12 mouse cellular contexts compared by ENCODE assay signal in the genomic region with DNA sequence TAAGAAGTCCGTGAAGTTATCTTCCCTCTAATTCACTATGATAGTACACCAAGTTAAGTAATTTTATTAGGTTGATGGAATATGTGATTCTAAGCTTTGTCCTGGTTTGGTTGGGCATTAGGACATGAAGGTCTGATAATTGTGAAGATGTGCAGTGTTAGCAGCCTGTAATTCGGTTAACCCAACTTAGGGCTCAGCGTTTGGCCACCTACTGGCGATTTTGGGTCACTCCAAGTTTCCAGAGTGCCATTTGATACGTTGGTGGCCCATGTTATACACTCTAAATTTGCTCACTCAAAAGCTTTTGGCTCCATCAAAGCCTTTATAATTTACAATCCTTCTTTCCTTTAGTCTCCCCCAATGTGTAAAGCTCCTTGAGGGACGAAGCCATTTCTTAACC. TPM values are rescaled to one million over a fixed set of nuclear protein-coding genes. Genes with fewer than 3 reads are reported as not detected.
A peak's percentile ranks its signal among the peaks of the same experiment; 100 is the strongest.
DNase-seq lines count a peak whose midpoint lies in the region; ATAC-seq and TF ChIP-seq lines count a peak whose summit lies in the region.
"Had no signal": no experiment of that assay in that cellular context is flagged by ENCODE, and none has a peak within 500 bp of the region (broad histone marks: within the 10 kb centered on the region; RNA-seq: fewer than 3 reads in every experiment).

No protein-coding gene starts in this region.

- H3K9ac ChIP-seq in ES-E14 (ENCODE audit: insufficient read depth, low read depth, low read length, poor library complexity, severe bottlenecking): no peak overlapping the region
- H3K9ac ChIP-seq: liver, embryonic 15.5 days had no signal

- no peaks in the 10 kb centered on the region for H3K27me3 ChIP-seq in kidney, adult 2 months (replicated peaks; ENCODE audit: control insufficient read depth, insufficient read depth, low read length)

- peak; percentile 13 for DNase-seq in kidney, adult 2 months
- DNase-seq in kidney, adult 8-10 months: no peak
- DNase-seq in ES-E14 (ENCODE audit: low read depth, low spot score): peak; percentile 22
- peak; percentile 55 to 62 for DNase-seq in cerebellum, postnatal 36 days
- DNase-seq in thymus, adult 18-20 months: no peak
- no peak for DNase-seq in left cerebral cortex, postnatal 36 days (ENCODE audit: low spot score in 2 of 2)
- DNase-seq in adipocyte (ENCODE audit: low spot score): no peak
- DNase-seq: adrenal gland, postnatal 10 days; heart, adult 11 months had no signal

- H3K9me3 ChIP-seq in ES-E14 (ENCODE audit: control insufficient read depth, insufficient read depth, low read depth, low read length): no peaks in the 10 kb centered on the region
- H3K9me3 ChIP-seq: liver, embryonic 15.5 days had no signal

- no peaks in the 10 kb centered on the region for H3K36me3 ChIP-seq in kidney, adult 2 months (ENCODE audit: control insufficient read depth, insufficient read depth, low read length)
- no peaks in the 10 kb centered on the region for H3K36me3 ChIP-seq in ES-E14 (ENCODE audit: control insufficient read depth, insufficient read depth, low read length, poor library complexity, severe bottlenecking)
- H3K36me3 ChIP-seq: liver, embryonic 15.5 days had no signal

- no peak overlapping the region for H3K27ac ChIP-seq in kidney, adult 2 months (ENCODE audit: insufficient read depth, low read depth, low read length)
- H3K27ac ChIP-seq in ES-E14 (ENCODE audit: insufficient read depth, low read depth, low read length, poor library complexity, severe bottlenecking): no peak overlapping the region
- H3K27ac ChIP-seq: liver, embryonic 15.5 days had no signal

- in situ Hi-C loops in ES-E14 (cut with MboI; ENCODE audit: low sequenced_read_pairs in 2 of 2, unreplicated experiment in 2 of 2): no loop called here

- 0 out of 2 replicates have a peak, but pooled peaks have one; percentile 52 for ATAC-seq in megakaryocyte-erythroid progenitor cell, adult 5-6 weeks (replicated peaks; ENCODE audit: low FRiP score, low TSS enrichment, poor library complexity, severe bottlenecking)

- TF ChIP-seq CTCF in kidney, adult 2 months (conservative IDR thresholded peaks at IDR 0.05; ENCODE audit: insufficient read depth, insufficient read length, low read depth, low read length): peak; percentile 29; the same call in 1 of the 2 replicates

- H3K4me1 ChIP-seq in kidney, adult 2 months (ENCODE audit: control insufficient read depth, insufficient read depth, low read length): no peaks in the 10 kb centered on the region
- no peaks in the 10 kb centered on the region for H3K4me1 ChIP-seq in ES-E14 (ENCODE audit: control insufficient read depth in 2 of 2, insufficient read depth in 2 of 2, low read length in 2 of 2, poor library complexity in 1 of 2)
- H3K4me1 ChIP-seq: liver, embryonic 15.5 days had no signal

- intact Hi-C loops in left cerebral cortex, postnatal 36 days (cut with DNase I): loop anchor here (5.0 to 10.0 kb wide), 3 partner anchors 113 to 461 kb away; no protein-coding TSS in a partner anchor

- WGBS in kidney, adult 2 months: 57% methylated on average over 6 of the region's 6 CpGs

- no peak overlapping the region for H3K4me3 ChIP-seq in kidney, adult 2 months (ENCODE audit: insufficient read depth, low read depth, low read length)
- H3K4me3 ChIP-seq in ES-E14 (ENCODE audit: insufficient read depth in 1 of 2, low read depth in 1 of 2, low read length in 2 of 2, poor library complexity in 1 of 2, severe bottlenecking in 1 of 2): no peak overlapping the region
- H3K4me3 ChIP-seq: erythroblast, embryonic 14.5 days; liver, embryonic 15.5 days had no signal

- TF ChIP-seq POLR2A in kidney, adult 2 months (IDR thresholded peaks at IDR 0.05; ENCODE audit: low read depth, low read length): no peak

TF ChIP-seq in ES-E14, 5 proteins besides CTCF, POLR2A, EP300 and RAD21:
- no peak for TF ChIP-seq HCFC1 (IDR thresholded peaks at IDR 0.05; ENCODE audit: borderline replicate concordance, insufficient read depth, low read length)
- no peak for TF ChIP-seq MAFK (IDR thresholded peaks at IDR 0.05; ENCODE audit: insufficient read depth, low read depth, low read length)
- no peak for TF ChIP-seq CHD2 (IDR thresholded peaks at IDR 0.05; ENCODE audit: low read depth, low read length)
- TF ChIP-seq ZNF384 (IDR thresholded peaks at IDR 0.05; ENCODE audit: low read depth, low read length): no peak
- no peak for TF ChIP-seq ZC3H11A (IDR thresholded peaks at IDR 0.05; ENCODE audit: borderline replicate concordance, low read depth, low read length)
TF ChIP-seq in ES-E14: peak in this region for 0.

RNA-seq across cellular contexts. Expression of a gene that starts 2.4 kb away (rescaled TPM):
- 1.2 and 1.6 TPM in 2 replicates for polyA plus RNA-seq in kidney, adult 2 months (2012; rRNA removed)
- total RNA-seq in ES-E14 (2012; rRNA removed): 0.09 and 0.26 TPM in 2 replicates
- total RNA-seq in megakaryocyte-erythroid progenitor cell, adult 5-6 weeks (2014; fragmentation: Nextera tagmentation): not detected in 2 replicates
- total RNA-seq in megakaryocyte-erythroid progenitor cell, adult 5-6 weeks (2017): not detected in 2 replicates
- 10 to 100 TPM; 60.9 to 64.2 TPM for total RNA-seq in left cerebral cortex, postnatal 36 days (2021)
- polyA plus RNA-seq: erythroblast, embryonic 14.5 days had no signal

Comparison
In these comparisons a context has a peak if more than half of its experiments do, and no peak if none do; other contexts are left out.
1. DNase-seq: peak in kidney, adult 2 months (single experiment), ES-E14 (single experiment) and cerebellum, postnatal 36 days (2 of 2); none in kidney, adult 8-10 months (0 of 2), thymus, adult 18-20 months (0 of 2), left cerebral cortex, postnatal 36 days (0 of 2) and adipocyte (single experiment).
2. RNA of a gene that starts 2.4 kb away (total RNA-seq): 60.9 to 64.2 TPM in left cerebral cortex, postnatal 36 days; 0.09 to 0.26 TPM in ES-E14 and not detected in megakaryocyte-erythroid progenitor cell, adult 5-6 weeks; every median in the first group is over 10 times any median in the second.